Mouse (Mus musculus) megakaryocyte, embryonic 14.5 days (primary cell): ENCODE measurements at regions not wholly inside any gene's neighbourhood (a gene's known extent, or its start where the extent isn't known, plus 50 kb on each side); places are given as distances from the start of the nearest gene placed in this dataset.

Experiments used
- FLI1 ChIP-seq: IDR thresholded peaks from 2 replicates; pipeline ENCODE4 v1.6.1; 2012; ENCODE audit warnings: low read length, inconsistent platforms, mixed read lengths
- GATA1 ChIP-seq: IDR thresholded peaks from 3 replicates; pipeline ENCODE4 v1.6.1; 2012; ENCODE audit warnings: mixed read lengths, low read length, inconsistent platforms, borderline replicate concordance

GRCm38 (mm10) chr5:149851011-149851410 lies 167.5 kb upstream of the Rxfp2 start:
- no peak for TF ChIP-seq GATA1
- TF ChIP-seq FLI1: no peak
